Mouse (Mus musculus) kidney, adult 18-20 months (tissue): ENCODE results near the gene Rabgap1l.

Source experiments
- DNase-seq: peaks from one replicate; pipeline ENCODE4 v3.0.0; 2021

Gene Rabgap1l

DNA sequence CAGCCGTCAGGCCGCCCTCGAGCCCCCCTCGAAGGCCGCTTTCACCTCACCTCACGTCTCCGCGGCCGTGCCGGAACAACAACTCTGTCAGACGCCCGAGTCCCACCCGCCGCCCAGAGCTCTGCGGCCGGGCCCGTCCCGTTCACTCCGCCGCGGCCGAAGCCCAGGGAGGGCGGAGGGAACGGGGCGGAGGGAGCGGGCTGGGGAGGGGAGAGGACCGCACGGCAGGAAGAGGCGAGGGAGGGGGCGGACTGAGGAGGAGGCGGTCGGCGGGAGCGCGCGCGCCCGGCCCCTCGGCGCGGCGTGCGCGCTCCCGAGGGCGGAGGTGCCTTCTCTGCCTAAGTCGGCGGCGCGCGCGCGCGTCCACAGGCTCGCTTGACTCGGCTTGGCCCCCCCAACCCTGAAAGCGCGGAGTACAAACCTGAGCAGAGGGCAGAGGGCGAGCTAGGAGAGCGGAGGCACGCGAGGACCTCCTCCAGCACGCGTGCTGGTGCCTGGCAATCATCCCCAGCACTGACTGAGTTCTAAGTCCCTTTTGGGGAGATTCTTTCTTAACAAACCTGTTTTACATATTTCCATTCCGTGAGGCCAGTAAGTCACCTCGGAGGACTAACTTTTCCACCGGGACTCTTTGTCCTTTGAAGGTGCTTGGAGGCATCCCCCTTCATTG lies at the start of gene Rabgap1l:
Gene Rabgap1l, minus strand, starts transcription at position 526 of the 670 bp plus-strand sequence.
- peak; percentile 86 for DNase-seq

DNA sequence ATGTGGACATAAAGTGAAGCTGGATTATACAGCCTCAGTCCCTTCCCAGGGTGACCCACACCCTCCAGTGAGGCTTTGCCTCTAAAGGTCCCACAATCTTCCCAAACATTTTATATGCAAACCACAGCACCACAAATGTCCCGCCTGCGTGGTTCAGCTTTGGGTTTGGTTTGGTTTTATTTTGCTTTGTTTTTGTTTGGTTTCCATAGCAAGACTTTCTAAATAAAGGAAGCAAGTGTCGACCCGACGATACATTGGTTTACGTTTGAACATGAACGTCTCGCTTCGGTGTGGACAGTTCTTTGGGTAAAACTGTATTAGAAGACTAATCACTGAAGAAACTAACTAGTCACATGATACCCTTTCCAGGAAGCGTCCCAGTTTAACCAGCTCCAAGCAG lies 49.6 kb upstream of the Rabgap1l start:
- no peak for DNase-seq

DNA sequence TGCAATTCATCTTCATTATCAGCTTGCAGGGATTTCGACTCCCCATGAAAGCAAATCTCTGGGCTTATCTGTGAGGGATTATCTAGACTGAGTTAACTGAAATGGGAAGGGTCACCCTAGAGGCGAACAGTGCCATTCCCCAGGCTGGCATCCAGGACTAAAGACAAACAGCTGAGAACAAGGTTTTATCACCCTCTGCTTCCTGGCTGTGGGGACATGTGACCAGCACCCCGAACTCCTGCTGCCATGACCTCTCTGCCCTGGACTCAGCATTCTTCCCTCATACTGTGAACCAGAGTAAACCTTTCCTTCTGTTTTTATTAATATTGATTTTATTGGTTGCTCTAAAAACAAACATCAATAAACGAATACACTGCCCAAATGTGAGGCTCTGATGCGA lies 47.6 kb upstream of the Rabgap1l start:
- DNase-seq, result no peak

DNA sequence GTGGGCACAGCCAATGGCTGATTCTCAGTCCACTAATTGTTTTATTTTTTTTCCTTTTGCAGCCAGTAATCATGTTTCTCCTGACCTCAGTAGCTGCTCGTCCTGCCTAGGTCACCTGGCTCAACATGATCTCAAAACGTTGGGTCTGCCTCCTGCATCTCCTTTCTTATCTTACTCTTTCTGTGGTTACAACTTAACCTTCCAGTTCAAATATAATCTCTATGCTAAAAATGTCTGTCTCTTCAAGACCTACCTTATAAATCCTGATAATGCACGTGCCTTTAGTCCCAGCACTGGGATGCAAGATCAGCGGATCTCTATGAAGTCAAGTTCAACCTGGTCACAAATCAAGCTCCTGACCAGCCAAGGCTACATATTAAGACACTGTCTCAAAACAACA lies 46.1 kb upstream of the Rabgap1l start:
- no peak for DNase-seq

DNA sequence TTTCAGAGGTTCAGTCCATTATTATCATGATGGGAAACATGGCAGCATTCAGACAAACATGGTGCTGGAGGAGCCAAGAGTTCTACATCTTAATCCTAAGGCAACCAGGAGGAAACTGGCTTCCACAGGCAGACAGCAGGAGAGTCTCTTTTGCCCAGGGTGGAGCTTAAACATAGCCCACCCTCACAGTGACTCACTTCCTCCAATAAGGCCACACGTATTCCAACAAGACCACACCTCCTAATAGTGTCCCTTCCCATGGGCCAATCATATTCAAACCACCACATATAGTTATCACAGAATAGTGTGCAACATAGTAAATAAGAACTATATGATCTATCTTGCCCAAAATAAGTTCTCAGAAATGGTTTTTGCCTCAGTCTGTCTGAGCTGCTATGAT lies 41.4 kb upstream of the Rabgap1l start:
- no peak for DNase-seq

DNA sequence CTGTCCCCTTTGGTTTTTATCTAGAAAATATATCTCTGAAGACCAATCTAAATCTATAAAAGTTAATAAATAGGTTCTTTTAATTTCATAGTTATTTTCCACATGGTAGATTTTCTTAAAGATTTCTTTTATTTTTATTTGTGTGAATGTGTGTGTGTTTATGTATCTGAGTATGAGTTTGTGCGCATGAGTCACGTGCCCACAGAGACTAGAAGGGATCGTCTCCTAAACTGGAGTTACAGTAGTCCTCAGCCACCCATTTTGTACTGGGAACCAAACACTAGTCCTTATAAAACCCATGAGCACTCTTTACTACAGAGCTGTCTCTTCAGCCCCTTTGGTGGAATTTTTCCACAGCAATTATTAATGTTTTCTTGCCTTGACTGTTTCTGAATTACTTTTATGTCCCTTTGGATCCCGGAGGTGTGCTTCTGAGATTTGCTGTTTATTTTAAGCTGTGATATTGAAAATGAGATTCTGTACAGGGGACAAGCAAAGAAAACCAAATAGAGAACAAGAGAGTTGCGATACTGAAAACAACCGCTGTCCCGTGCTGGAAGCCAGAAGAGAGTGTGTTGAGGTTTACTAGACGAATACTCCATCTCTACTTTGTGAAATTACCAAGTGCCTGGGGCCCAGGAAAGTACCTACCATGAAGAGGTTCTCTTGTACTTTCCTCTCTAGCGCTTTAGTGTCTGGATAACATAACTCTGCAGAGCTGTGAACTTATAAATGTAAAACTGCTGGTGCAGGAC lies 39.4 kb upstream of the Rabgap1l start:
- no peak for DNase-seq

DNA sequence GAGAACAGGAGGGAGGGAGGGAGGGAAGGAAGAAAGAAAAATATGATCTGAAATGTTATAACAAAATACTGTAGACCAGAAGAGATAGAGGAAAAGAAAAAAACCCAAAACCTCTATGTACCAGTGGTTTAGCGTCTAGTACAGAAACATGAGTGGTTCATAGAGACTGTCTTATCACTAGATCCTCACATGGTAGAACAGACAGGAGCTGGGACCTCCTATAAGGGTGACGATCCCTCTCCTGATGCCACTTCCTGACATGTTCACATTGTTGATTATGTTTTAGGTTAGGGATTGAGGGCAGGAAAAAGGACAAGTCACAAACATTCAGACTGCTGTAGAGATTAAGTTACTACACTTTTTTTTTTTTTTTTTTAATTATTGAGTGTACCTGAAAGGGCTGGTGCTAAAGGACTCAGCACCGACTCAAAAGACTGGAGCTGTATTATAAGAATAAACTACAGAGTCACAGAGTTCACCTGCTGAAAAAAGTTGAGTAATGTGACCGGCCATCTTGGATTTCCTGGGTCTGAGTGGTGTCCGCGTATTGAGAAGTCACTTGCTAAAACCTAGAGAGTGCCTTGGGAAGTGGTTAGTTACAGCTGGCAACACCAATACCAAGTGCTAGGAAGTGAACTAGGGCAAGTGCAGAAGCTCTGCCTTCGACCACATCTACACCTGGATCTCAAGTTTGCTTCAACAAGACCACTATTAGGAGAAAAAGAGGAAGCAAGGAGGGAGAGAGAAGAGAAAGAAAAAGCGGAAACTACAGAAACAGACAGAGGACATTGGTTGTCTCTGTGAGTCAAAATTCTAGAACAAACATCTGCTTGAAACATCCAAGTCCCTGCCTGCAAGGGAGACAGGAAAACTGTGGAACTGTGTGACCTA lies 37.8 kb upstream of the Rabgap1l start:
- no peak for DNase-seq

DNA sequence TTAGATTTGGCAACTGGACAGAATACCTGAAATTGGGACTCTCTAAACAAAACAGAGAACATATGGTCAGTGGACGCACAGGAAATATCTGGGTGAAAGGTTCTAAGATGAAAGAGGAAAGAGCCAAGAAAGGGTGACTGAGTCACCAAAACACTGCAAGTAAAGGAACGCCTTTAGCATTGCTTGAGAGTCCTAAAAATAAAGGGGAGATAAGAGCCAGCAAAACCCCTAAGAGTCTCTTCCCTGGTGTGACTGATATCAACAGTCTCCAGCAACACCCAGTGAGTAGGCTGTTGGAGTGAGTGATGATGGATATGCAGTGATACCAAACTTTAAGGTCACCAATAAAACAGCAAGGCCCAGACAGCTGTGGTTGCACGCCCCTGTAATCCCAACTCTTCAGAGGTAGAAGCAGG lies 32.4 kb upstream of the Rabgap1l start:
- DNase-seq, result no peak

DNA sequence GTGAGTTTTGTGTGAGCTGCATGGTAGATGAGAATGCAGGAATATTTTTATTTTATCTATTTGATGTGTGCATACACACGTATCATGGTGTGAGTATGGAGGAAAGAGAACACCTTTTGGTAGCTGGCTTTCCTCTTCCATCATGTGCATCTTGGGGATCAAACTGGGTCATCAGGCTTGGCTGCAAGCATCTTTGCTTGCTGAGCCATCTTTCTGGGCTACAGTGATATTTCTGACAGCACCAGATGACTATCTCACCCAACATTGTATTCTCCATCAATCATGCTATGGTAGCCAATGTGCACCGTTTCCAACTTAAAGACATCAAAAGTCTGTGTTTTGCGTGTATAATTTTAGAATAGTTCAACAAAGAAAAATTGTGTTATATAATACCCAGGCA lies 30.6 kb upstream of the Rabgap1l start:
- no peak for DNase-seq

DNA sequence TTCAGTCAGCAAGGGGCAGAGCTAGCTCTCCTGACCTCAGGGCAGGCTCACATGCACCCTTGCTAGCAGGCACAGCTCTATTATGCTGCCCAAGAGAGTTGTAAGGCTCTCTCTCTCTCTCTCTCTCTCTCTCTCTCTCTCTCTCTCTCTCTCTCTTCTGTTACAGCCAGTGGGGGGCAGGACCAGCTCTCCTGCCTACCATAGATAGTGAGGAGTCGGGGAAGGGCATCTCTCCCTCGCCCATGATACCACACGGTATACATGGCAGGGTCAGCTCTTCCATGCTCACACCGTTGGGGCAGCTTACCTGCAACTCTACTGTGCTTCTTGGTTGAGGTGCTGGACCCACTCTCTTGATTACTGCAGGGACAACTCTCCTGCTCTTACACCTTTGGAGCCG lies 21.2 kb upstream of the Rabgap1l start:
- no peak for DNase-seq

DNA sequence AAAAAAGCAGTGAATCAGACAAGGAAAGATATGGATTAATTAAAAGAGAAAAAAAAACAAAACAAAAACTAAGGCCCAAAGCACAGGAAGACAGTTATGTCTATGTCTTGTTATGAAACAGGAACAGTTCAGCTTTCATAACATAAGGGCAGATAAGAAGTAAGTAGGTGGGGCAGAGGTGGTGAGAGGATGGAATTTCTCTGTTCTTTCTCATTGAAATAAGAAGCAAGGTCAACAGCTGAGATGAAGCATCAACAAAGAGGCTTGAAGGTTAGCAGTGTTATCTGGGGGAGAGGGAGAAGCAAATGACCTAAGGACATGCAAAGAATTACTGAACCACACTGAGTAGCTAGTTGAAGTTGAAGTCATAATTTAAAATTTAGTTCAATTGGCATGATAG lies 19.4 kb upstream of the Rabgap1l start:
- no peak for DNase-seq

DNA sequence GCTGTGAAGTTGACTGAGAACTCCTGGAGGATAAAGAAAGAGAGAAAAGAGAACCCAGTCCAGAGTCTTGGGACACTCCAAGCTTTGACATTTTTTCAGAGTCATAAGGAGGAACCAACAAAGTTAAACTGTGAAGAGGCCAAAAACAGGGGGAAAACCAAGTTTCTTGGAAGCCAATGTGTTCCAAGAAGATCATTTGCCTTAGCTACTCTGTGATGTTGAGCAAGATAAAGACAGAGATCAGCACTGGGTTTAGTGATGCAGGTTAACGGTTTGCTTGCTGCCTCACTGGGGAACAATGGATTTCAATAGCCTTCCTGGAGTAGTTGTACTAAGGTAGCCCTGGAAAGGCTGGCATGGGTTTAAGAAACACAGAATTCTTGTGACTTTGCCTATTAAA lies 18.9 kb upstream of the Rabgap1l start:
- DNase-seq, result no peak

DNA sequence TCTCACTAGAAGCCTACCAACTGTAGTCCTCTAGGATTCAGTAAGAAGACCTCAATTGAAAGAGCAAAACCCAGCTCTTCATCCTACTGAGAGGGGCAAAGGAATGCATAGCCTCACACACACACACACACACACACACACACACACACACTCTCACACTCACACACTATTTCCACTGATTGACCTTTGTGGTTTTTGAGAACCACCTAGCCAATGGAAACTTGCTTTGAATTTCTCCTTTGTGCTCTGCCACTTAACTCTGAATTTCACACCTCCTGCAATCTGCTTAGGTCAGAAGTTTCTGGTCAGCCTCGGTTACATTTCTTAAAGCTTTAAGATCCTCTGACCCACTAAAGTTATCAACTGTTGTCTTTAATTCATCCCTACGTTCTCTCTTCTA lies 12.3 kb upstream of the Rabgap1l start:
- DNase-seq, result no peak

DNA sequence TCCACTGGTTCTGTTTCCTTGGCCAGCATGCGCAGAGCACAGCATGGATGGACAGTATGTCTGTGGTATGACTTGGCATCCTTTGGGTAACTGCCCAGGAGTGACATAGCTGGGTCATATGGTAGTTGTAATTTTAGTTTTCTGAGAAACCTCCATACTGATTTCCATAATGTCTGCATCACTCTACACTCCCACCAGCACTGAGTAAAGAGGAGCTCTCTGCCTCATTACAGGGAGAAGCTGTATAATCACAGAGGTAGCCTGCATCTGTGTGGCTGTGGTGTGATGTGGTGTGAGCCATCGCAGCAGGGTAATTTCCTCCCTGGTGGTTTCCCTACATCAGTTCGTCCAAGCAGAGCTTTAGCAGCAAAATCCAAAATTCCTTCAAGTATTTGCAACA lies 7.0 kb upstream of the Rabgap1l start:
- no peak for DNase-seq

DNA sequence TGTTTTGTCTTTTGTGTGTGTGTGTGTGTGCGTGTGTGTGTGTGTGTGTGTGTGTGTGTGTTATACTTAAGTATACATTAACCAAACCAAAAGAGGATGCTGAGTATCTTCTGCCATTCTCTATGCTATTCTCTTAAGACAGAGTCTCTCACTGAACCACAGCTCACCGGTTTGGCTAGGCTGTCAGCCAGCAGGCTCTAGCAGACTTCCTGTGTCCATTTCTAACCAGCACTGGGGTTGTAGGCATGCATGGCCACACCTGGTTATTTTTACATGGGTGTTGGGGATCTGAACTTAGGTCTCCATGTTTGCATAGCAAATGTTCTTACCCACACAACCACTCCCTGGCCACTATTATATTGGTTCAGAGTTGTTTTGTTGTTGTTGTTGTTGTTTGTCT lies 2.0 kb upstream of the Rabgap1l start:
- DNase-seq, result no peak

DNA sequence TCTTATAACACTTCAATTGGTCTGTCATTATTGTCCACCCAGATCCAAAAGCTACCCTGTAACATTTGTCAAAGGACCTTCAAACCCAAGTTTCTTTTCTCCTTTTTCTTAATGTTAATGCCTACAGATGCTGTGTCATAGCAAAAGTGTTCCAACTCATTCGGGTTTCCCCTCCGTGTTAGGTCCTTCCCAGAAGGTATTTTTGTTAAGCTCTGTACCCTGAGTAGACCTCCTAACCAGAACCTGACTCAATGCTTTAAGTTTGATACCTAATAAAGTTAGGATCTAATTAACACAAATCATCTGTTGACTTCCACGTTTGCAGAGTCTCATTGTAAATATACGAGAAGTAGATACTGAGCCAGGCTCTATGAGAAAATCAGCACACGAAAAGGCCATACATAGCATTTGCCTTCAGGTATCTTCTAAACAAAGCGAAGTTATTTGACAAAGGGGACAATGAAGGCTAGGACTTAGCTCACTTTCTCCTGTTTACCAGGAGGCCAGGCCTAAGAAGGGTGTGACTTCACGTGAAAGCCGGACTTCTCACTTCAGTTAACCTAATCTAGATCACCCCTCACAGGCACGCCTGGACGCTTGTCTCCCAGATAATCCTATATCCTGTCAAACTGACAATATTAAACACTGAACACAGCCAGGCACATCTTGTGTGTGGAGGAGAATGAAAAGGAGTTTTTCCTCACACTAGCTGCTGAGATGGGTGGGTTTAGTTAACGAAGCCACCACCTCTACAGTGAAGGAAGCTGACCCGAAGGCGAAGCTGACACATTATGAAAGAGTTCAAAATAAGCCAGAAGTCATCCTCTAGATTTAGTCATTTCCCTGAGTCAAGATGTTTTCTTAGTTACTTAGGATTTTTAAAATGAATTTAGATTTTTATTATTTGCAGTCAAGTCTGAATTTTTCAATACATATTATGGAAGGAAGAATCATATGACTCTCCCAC lies 1.1 kb upstream of the Rabgap1l start:
- no peak for DNase-seq

DNA sequence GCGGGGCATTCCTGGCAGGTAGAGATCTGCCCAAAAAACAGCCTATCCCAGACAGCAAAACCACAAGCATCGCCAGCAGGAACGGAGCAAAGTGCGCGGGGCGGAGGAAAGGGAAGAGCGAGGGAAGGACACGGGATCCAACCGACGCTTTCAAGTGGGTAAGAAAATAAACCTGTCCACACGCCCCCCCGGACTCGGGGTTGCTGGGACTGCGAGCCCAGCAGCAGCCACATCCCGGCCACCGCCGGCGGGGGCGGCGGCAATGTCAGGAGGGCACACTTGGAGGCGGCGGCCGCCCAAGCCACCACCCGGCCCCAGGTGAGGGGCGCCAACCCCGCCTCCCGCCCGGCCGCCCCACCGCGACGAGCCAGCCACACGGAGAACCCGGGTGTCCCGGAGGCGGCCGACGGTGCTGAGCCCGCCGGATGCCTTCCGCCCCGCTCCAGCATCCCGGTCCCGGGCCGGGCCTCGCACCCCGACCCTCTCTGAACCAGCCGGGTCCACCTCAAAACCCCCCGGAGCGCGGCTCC lies 790 bp downstream of the Rabgap1l start:
- DNase-seq, result peak; percentile 78

DNA sequence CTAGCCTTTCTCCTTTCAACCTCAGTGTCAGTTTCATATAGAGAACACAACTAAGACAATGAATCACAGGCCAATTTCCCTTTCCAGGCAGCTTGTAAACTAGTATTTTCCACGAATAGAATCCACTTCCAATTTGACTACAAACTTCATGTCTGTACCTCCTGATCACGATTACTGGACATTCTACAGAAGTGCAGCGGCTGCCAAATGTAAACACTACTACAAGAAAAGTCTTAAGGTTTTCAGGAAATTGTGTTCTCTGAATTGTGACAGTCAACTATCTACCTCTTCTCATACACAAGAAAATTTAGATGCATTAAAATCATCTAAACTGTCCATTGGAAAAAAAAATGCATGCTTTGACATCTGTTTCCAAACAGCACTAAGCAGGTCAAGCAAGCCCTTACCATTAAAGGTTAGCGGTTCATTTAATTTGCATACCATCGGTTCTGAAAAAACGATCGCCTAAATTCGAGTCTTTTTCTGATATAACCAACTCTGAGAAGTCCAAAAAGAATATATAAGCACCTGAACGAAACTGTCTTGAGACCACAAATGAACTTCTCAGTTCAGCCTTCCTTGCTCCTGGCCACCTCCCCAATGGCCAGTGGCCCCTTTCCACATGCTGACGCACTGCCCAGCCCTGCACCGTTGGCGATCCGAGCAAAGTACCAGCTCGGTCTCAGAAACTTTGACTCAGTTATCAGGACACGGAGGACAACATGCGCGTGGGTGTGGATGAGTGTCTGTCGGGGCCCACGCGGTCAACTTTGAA lies 1.4 kb downstream of the Rabgap1l start:
- no peak for DNase-seq

DNA sequence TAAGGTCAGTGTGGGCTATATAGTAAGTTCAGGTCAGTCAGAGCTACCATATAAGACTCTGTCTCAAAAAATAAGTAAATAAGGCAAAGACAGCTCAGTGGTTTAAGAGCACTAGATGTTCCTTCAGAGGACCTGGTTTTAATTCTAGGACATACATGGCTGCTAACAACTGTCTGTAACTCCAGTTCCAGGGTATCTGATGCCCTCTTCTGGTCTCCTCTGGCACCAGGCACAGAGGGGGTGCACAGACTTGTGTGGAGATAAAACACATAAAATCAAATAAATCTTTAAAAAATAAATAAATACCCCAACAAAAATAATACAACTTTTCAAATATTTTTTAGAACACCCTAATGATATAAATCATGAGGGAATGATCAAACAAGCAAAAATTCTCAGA lies 2.4 kb downstream of the Rabgap1l start:
- DNase-seq, result no peak

DNA sequence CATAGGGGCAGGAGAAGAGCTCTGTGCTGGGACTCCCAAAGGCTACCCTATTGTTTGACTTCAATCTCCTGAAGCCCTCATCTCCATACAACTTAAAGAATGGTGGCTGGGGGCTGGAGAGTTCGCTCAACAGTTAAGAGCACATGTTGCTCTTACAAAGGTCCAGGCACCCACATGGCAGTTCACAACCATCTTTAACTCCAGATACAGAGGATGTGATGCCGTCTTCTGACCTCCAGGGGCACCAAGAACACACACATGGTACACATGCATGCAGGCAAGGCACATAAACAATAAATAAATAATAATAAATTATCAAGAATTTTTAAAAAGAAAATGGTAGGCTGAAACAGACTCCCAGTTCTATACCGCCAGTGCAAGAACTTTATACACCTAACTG lies 3.1 kb downstream of the Rabgap1l start:
- DNase-seq, result no peak

DNA sequence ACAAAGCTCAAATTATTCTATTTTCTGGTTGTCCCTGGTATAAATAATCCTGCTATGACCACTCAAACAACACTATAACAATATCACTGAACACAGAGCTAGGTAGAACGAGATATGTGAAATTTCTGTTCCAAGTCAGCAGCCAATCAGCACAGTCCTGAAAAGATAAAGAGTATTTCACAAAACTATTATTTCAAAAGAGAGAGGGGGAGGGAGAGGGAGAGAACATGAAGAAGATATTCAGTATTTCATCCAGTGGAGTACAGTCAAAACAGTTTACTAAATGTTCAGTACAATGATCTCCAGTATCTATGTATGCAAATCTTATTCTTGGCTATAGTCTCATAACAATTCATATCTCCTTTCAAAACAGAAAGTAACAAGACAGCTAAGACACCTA lies 5.1 kb downstream of the Rabgap1l start:
- no peak for DNase-seq
